Mouse (Mus musculus) embryonic fibroblast, embryonic 13.5 days (primary cell): ENCODE measurements around the gene Rnps1. TPM values are rescaled to one million over a fixed set of nuclear protein-coding genes. Genes with fewer than 3 reads are reported as not detected.
A peak's percentile ranks its signal among the peaks of the same experiment; 100 is the strongest.

Experiments
- H3K27ac ChIP-seq: 2 replicates; pipeline ENCODE4 v1.5.1; 2012; ENCODE audit warnings: low read length, control low read depth, inconsistent platforms; ENCODE audit not compliant: insufficient read depth
- H3K4me1 ChIP-seq: 2 replicates; pipeline ENCODE4 v1.6.1; 2011; ENCODE audit warnings: low read length; ENCODE audit not compliant: control insufficient read depth, insufficient read depth
- H3K4me3 ChIP-seq: 2 replicates; pipeline ENCODE4 v1.5.1; 2011; ENCODE audit warnings: mild to moderate bottlenecking, control low read depth, low read length; ENCODE audit not compliant: insufficient read depth
- CTCF ChIP-seq: IDR thresholded peaks from 2 replicates; pipeline ENCODE4 v1.5.1; 2011; ENCODE audit warnings: mild to moderate bottlenecking, control low read depth, low read length, moderate library complexity, borderline replicate concordance; ENCODE audit not compliant: insufficient read depth
- POLR2A ChIP-seq: IDR thresholded peaks from 2 replicates; pipeline ENCODE4 v1.6.1; 2011; ENCODE audit warnings: low read depth, mild to moderate bottlenecking, control low read depth, low read length, moderate library complexity
- polyA plus RNA-seq: library from polyadenylated mRNA; stranded (reverse); fragments of >200 nt; gene quantifications from 2 replicates; pipeline ENCODE4 v1.2.4, GENCODE M21; 2011; ENCODE audit warnings: low read depth; ENCODE audit not compliant: missing spikeins, insufficient read length

The Rnps1 gene
- polyA plus RNA-seq, result 123 and 134 TPM in 2 replicates

- Histone ChIP-seq H3K4me3 (peak within 1 kb of the TSS; percentile 98), H3K27ac (peak within 1 kb of the TSS; percentile 89), H3K4me1 (peaks cover 10% of the 10 kb centered on the region; the same call in 1 of the 2 replicates)
- TF ChIP-seq POLR2A (peak; percentile 65), CTCF (no peak)
Measured at GRCm38 (mm10) chr17:24414230-24414976, at the start of gene Rnps1. Rnps1 (plus strand) TSS chr17:24414565.

GRCm38 (mm10) chr17:24365863-24366262 lies 48.5 kb upstream of the Rnps1 start:
- no peak overlapping the region for H3K4me3 ChIP-seq
- no peak for TF ChIP-seq POLR2A
- TF ChIP-seq CTCF, result no peak
- no peaks in the 10 kb centered on the region for H3K4me1 ChIP-seq
- no peak overlapping the region for H3K27ac ChIP-seq

- Histone ChIP-seq H3K4me3 (no peak overlapping the region), H3K4me1 (no peaks in the 10 kb centered on the region), H3K27ac (no peak overlapping the region)
- TF ChIP-seq CTCF, result no peak
- TF ChIP-seq POLR2A, result no peak
Measured at GRCm38 (mm10) chr17:24375094-24375712, 39.2 kb upstream of the Rnps1 start.

GRCm38 (mm10) chr17:24375886-24376285 lies 38.5 kb upstream of the Rnps1 start:
- TF ChIP-seq CTCF, result no peak
- Histone ChIP-seq H3K4me3 (no peak overlapping the region), H3K27ac (no peak overlapping the region), H3K4me1 (no peaks in the 10 kb centered on the region)

GRCm38 (mm10) chr17:24378496-24378895 lies 35.9 kb upstream of the Rnps1 start:
- no peaks in the 10 kb centered on the region for H3K4me1 ChIP-seq
- TF ChIP-seq CTCF (no peak), POLR2A (no peak)
- H3K4me3 ChIP-seq, result no peak overlapping the region
- H3K27ac ChIP-seq, result no peak overlapping the region

GRCm38 (mm10) chr17:24383789-24384188 lies 30.6 kb upstream of the Rnps1 start:
- H3K4me1 ChIP-seq, result no peaks in the 10 kb centered on the region
- H3K4me3 ChIP-seq, result no peak overlapping the region
- TF ChIP-seq CTCF (no peak), POLR2A (no peak)
- H3K27ac ChIP-seq, result no peak overlapping the region

DNA sequence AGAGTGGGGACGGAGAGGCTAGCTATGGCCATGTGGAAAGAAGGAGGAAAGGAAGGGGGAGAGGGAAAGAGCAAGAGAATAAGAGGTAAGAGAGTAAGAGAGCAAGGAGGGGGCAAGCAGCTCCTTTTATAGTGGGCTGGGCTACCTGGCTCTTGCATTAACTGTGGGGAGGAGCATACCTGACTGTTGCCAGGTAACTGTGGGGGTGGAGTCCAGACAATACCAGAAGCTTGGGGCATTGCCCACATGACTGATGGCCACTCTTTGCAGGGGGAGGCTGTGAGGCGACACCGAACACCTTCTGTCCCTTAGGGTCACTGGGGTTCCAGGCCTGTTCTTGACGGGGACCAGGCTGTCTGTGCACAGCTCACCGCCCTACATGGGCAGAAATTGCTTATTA lies 25.7 kb upstream of the Rnps1 start:
- TF ChIP-seq POLR2A, result no peak
- no peak for TF ChIP-seq CTCF
- Histone ChIP-seq H3K4me1 (no peaks in the 10 kb centered on the region), H3K27ac (no peak overlapping the region), H3K4me3 (no peak overlapping the region)

DNA sequence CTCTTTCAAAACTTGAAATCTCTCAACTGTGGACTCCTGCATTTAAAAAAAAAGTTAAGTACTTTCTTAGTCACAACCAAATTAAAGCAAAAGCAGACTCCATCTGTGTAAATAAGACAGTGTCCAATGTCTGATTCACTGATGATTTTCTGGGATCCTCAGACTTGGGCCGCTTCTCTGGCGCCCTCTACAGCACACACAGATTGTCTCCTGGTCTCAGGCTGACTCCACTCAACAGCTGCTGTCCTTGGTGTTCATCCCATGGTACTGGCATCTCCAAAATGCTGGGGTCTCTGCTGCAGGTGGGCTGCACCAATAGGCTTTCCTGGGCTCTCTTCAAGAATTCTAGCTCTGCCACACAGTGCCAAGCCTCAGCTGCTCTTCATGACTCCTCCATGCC lies 24.5 kb upstream of the Rnps1 start:
- TF ChIP-seq POLR2A, result no peak
- TF ChIP-seq CTCF, result peak; percentile 85; the same call in 1 of the 2 replicates
- H3K4me3 ChIP-seq, result no peak overlapping the region
- H3K27ac ChIP-seq, result no peak overlapping the region
- no peaks in the 10 kb centered on the region for H3K4me1 ChIP-seq

DNA sequence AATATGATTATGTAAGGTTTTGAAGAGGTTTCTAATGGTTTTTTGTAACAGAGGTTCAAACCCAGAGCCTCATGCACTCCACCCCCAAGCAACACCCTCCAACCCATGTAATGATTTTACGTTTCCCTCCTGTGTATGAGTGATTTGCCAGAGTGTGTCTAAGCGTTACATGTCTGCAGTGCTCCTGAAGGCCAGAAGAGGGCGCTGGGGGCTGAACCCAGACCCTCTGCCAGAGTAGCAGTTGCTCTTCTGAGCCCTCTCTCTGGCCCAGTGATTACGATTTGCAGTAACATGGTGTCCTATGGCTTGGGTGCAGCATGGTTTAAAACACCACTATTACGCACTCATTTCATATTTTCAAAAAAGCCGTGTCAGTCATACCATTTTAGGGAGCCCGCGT lies 23.2 kb upstream of the Rnps1 start:
- H3K27ac ChIP-seq, result no peak overlapping the region
- no peak overlapping the region for H3K4me3 ChIP-seq
- H3K4me1 ChIP-seq, result no peaks in the 10 kb centered on the region
- TF ChIP-seq POLR2A, result no peak

- TF ChIP-seq CTCF (no peak), POLR2A (no peak)
- no peak overlapping the region for H3K27ac ChIP-seq
- no peaks in the 10 kb centered on the region for H3K4me1 ChIP-seq
- H3K4me3 ChIP-seq, result no peak overlapping the region
Measured at GRCm38 (mm10) chr17:24393527-24393926, 20.8 kb upstream of the Rnps1 start.

DNA sequence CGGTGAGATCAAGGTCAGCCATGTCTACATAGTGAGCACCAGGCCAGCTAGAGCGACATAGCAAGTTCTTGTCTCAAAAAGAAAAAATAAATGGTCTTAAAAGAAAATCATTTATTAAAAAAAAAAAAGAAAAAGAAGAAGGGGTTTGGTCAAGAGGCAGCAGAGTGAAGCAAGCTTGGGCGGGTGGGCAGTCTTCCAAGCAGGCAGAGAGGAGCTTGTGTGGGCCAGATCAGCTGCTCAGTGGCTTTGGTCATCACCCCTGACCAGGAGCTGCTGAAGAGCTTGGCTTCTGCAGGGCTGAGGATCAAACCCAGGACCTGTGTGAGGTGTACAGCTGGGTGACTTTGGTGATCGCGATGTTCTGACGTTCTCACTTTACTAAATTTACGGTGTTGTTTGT lies 19.9 kb upstream of the Rnps1 start:
- H3K27ac ChIP-seq, result no peak overlapping the region
- no peak overlapping the region for H3K4me3 ChIP-seq
- TF ChIP-seq CTCF (no peak), POLR2A (no peak)
- H3K4me1 ChIP-seq, result no peaks in the 10 kb centered on the region
